Mouse (Mus musculus) midbrain, embryonic 15.5 days (tissue): ENCODE measurements around the gene Sapcd1. TPM values are rescaled to one million over a fixed set of nuclear protein-coding genes. Genes with fewer than 3 reads are reported as not detected.

Experiments
- ATAC-seq: fragments of 200-750 bp; cut with Nextera tagmentation; replicated peaks from 2 replicates; pipeline ENCODE4 v1.8.0; 2017; ENCODE audit warnings: moderate TSS enrichment
- H3K27ac ChIP-seq: fragments of 300-500 bp; sonication (generic); 2 replicates; pipeline ENCODE4 v1.5.1; 2015; ENCODE audit warnings: mild to moderate bottlenecking, inconsistent platforms
- H3K27me3 ChIP-seq: fragments of 300-500 bp; sonication (generic); replicated peaks from 2 replicates; pipeline ENCODE4 v1.6.1; 2015; ENCODE audit warnings: inconsistent platforms
- H3K36me3 ChIP-seq: fragments of 300-500 bp; sonication (generic); replicated peaks from 2 replicates; pipeline ENCODE4 v1.6.1; 2015; ENCODE audit warnings: inconsistent platforms
- H3K4me1 ChIP-seq: fragments of 300-500 bp; sonication (generic); 2 replicates; pipeline ENCODE4 v1.6.1; 2015; ENCODE audit warnings: inconsistent platforms
- H3K4me2 ChIP-seq: fragments of 300-500 bp; sonication (generic); 2 replicates; pipeline ENCODE4 v1.6.1; 2015; ENCODE audit warnings: inconsistent platforms, mild to moderate bottlenecking, moderate library complexity
- H3K4me3 ChIP-seq: fragments of 300-500 bp; sonication (generic); 2 replicates; pipeline ENCODE4 v1.5.1; 2015; ENCODE audit warnings: mild to moderate bottlenecking, inconsistent platforms
- H3K9ac ChIP-seq: fragments of 300-500 bp; sonication (generic); 2 replicates; pipeline ENCODE4 v1.6.1; 2015; ENCODE audit warnings: mild to moderate bottlenecking, inconsistent platforms
- H3K9me3 ChIP-seq: fragments of 300-500 bp; sonication (generic); 2 replicates; pipeline ENCODE4 v1.6.1; 2016; ENCODE audit warnings: inconsistent platforms
- WGBS: fragments of 180-500 bp; shearing (Covaris S2); methylation state at CpG from one replicate; pipeline ENCODE4 v1.1.7; 2015; ENCODE audit warnings: mixed read lengths; 5-methylcytosine and 5-hydroxymethylcytosine counted together
- polyA plus RNA-seq: library from polyadenylated mRNA; unstranded; fragments of >200 nt; fragmentation: Nextera tagmentation; extraction: Ambion mirVana; gene quantifications from 2 replicates; pipeline ENCODE4 v1.2.1, GENCODE M21; 2015

Gene Sapcd1
- polyA plus RNA-seq, 1 experiment from 2014 or later: 2.7 TPM

GRCm38 (mm10) chr17:35063466-35063865 is 35.6 kb upstream of the Sapcd1 start:
- 95% methylated on average over 3 of the region's 3 CpGs for WGBS
- no peak for ATAC-seq
- no peak overlapping the region for H3K27ac ChIP-seq
- no peaks in the 10 kb centered on the region for H3K9me3 ChIP-seq
- peaks cover 4% of the 10 kb centered on the region; the same call in 1 of the 2 replicates for H3K36me3 ChIP-seq
- no peak overlapping the region for H3K9ac ChIP-seq
- H3K4me3 ChIP-seq: no peak overlapping the region
- H3K4me2 ChIP-seq: no peak overlapping the region
- peaks cover 27% of the 10 kb centered on the region for H3K4me1 ChIP-seq
- H3K27me3 ChIP-seq: peaks cover 41% of the 10 kb centered on the region

GRCm38 (mm10) chr17:35061299-35061698 is 33.5 kb upstream of the Sapcd1 start:
- Histone ChIP-seq H3K4me3 (no peak overlapping the region), H3K9me3 (no peaks in the 10 kb centered on the region), H3K4me1 (peaks cover 30% of the 10 kb centered on the region), H3K36me3 (peaks cover 4% of the 10 kb centered on the region; the same call in 1 of the 2 replicates), H3K27me3 (peaks cover 33% of the 10 kb centered on the region), H3K4me2 (no peak overlapping the region), H3K27ac (no peak overlapping the region), H3K9ac (no peak overlapping the region; the same call in 1 of the 2 replicates)
- 89% methylated on average over 8 of the region's 8 CpGs for WGBS
- no peak for ATAC-seq

- Histone ChIP-seq H3K9me3 (no peaks in the 10 kb centered on the region), H3K4me1 (peaks cover 30% of the 10 kb centered on the region), H3K27ac (no peak overlapping the region), H3K9ac (peak overlapping the region; percentile 71; the same call in 1 of the 2 replicates), H3K27me3 (peaks cover 28% of the 10 kb centered on the region), H3K4me3 (peak overlapping the region; percentile 72), H3K4me2 (peak overlapping the region; percentile 76), H3K36me3 (peaks cover 4% of the 10 kb centered on the region; the same call in 1 of the 2 replicates)
- WGBS: 60% methylated on average over 22 of the region's 22 CpGs
- no peak for ATAC-seq
These were observed 33.0 kb upstream of the Sapcd1 start for GRCm38 (mm10) chr17:35060737-35061297.

GRCm38 (mm10) chr17:35060071-35060470 is 32.3 kb upstream of the Sapcd1 start:
- peak; percentile 37 for ATAC-seq
- H3K9ac ChIP-seq: peak overlapping the region; percentile 71

GRCm38 (mm10) chr17:35058911-35059892 is 31.4 kb upstream of the Sapcd1 start, which contains the start of gene Ddah2:
Ddah2 (plus strand) TSS chr17:35059035.
- Histone ChIP-seq H3K4me1 (peaks cover 20% of the 10 kb centered on the region), H3K9me3 (no peaks in the 10 kb centered on the region), H3K4me3 (peak within 1 kb of the TSS; percentile 72), H3K27me3 (peaks cover 13% of the 10 kb centered on the region), H3K9ac (peak within 1 kb of the TSS; percentile 71), H3K4me2 (peak within 1 kb of the TSS; percentile 76), H3K36me3 (peaks cover 4% of the 10 kb centered on the region; the same call in 1 of the 2 replicates), H3K27ac (peak within 1 kb of the TSS; percentile 84)
- ATAC-seq: peak; percentile 89
- under 1% methylated on average over 57 of the region's 57 CpGs for WGBS

More at GRCm38 (mm10) chr17:35060071-35060470, 32.3 kb upstream of the Sapcd1 start:
- Histone ChIP-seq H3K9me3 (no peaks in the 10 kb centered on the region), H3K27ac (no peak overlapping the region), H3K4me2 (peak overlapping the region; percentile 76), H3K4me3 (peak overlapping the region; percentile 72), H3K27me3 (peaks cover 21% of the 10 kb centered on the region), H3K4me1 (peaks cover 23% of the 10 kb centered on the region), H3K36me3 (peaks cover 4% of the 10 kb centered on the region; the same call in 1 of the 2 replicates)
- 24% methylated on average over 14 of the region's 14 CpGs for WGBS

GRCm38 (mm10) chr17:35058316-35058715 is 30.5 kb upstream of the Sapcd1 start:
- H3K4me3 ChIP-seq: peak overlapping the region; percentile 72
- H3K27ac ChIP-seq: peak overlapping the region; percentile 84
- H3K4me2 ChIP-seq: peak overlapping the region; percentile 76
- no peaks in the 10 kb centered on the region for H3K9me3 ChIP-seq
- peaks cover 4% of the 10 kb centered on the region; the same call in 1 of the 2 replicates for H3K36me3 ChIP-seq
- peaks cover 4% of the 10 kb centered on the region; the same call in 1 of the 2 replicates for H3K27me3 ChIP-seq
- H3K4me1 ChIP-seq: peaks cover 20% of the 10 kb centered on the region
- WGBS: 68% methylated on average over 9 of the region's 9 CpGs
- H3K9ac ChIP-seq: peak overlapping the region; percentile 71
- ATAC-seq: peak; percentile 19; the same call in 1 of the 2 replicates

- Histone ChIP-seq H3K4me3 (no peak overlapping the region), H3K27ac (no peak overlapping the region), H3K9ac (no peak overlapping the region), H3K4me1 (peaks cover 24% of the 10 kb centered on the region), H3K9me3 (no peaks in the 10 kb centered on the region), H3K36me3 (peaks cover 4% of the 10 kb centered on the region; the same call in 1 of the 2 replicates), H3K4me2 (no peak overlapping the region), H3K27me3 (no peaks in the 10 kb centered on the region)
- ATAC-seq: no peak
- WGBS: 86% methylated on average over 3 of the region's 3 CpGs
These were observed 29.3 kb upstream of the Sapcd1 start for GRCm38 (mm10) chr17:35057090-35057489.

- H3K4me3 ChIP-seq: no peak overlapping the region
- no peaks in the 10 kb centered on the region for H3K27me3 ChIP-seq
- no peak overlapping the region for H3K4me2 ChIP-seq
- H3K4me1 ChIP-seq: peaks cover 33% of the 10 kb centered on the region
- no peak for ATAC-seq
- H3K27ac ChIP-seq: no peak overlapping the region
- WGBS: 92% methylated on average over 7 of the region's 7 CpGs
- H3K9ac ChIP-seq: no peak overlapping the region
- no peaks in the 10 kb centered on the region for H3K36me3 ChIP-seq
- H3K9me3 ChIP-seq: no peaks in the 10 kb centered on the region
These were observed 28.1 kb upstream of the Sapcd1 start for GRCm38 (mm10) chr17:35055691-35056495.

- peaks cover 24% of the 10 kb centered on the region for H3K4me1 ChIP-seq
- peak overlapping the region; percentile 82 for H3K27ac ChIP-seq
- no peak overlapping the region; the same call in 1 of the 2 replicates for H3K4me3 ChIP-seq
- no peak for ATAC-seq
- WGBS: 68% methylated on average over 12 of the region's 12 CpGs
- peak overlapping the region; percentile 42; the same call in 1 of the 2 replicates for H3K9ac ChIP-seq
- peak overlapping the region; percentile 48; the same call in 1 of the 2 replicates for H3K4me2 ChIP-seq
- H3K9me3 ChIP-seq: no peaks in the 10 kb centered on the region
- no peaks in the 10 kb centered on the region for H3K27me3 ChIP-seq
- no peaks in the 10 kb centered on the region for H3K36me3 ChIP-seq
These were observed 24.5 kb upstream of the Sapcd1 start for GRCm38 (mm10) chr17:35052271-35052798.

- Histone ChIP-seq H3K9ac (peak overlapping the region; percentile 42), H3K4me2 (peak overlapping the region; percentile 48), H3K4me3 (peak overlapping the region; percentile 33), H3K36me3 (no peaks in the 10 kb centered on the region), H3K27me3 (no peaks in the 10 kb centered on the region), H3K4me1 (peaks cover 26% of the 10 kb centered on the region), H3K27ac (peak overlapping the region; percentile 82), H3K9me3 (no peaks in the 10 kb centered on the region)
- ATAC-seq: peak; percentile 48; the same call in 1 of the 2 replicates
- WGBS: 3% methylated on average over 20 of the region's 21 CpGs
These were observed 23.6 kb upstream of the Sapcd1 start for GRCm38 (mm10) chr17:35051156-35052086.
